Mouse (Mus musculus) embryo, embryonic 10.5 days (tissue): Measurements from ENCODE around the gene Hist1h2bh.
A peak's percentile ranks its signal among the peaks of the same experiment; 100 is the strongest.

Source experiments
- DNase-seq: peaks from one replicate; pipeline ENCODE4 v3.0.0-alpha.2; 2015; ENCODE audit warnings: low spot score

Gene Hist1h2bh

DNA sequence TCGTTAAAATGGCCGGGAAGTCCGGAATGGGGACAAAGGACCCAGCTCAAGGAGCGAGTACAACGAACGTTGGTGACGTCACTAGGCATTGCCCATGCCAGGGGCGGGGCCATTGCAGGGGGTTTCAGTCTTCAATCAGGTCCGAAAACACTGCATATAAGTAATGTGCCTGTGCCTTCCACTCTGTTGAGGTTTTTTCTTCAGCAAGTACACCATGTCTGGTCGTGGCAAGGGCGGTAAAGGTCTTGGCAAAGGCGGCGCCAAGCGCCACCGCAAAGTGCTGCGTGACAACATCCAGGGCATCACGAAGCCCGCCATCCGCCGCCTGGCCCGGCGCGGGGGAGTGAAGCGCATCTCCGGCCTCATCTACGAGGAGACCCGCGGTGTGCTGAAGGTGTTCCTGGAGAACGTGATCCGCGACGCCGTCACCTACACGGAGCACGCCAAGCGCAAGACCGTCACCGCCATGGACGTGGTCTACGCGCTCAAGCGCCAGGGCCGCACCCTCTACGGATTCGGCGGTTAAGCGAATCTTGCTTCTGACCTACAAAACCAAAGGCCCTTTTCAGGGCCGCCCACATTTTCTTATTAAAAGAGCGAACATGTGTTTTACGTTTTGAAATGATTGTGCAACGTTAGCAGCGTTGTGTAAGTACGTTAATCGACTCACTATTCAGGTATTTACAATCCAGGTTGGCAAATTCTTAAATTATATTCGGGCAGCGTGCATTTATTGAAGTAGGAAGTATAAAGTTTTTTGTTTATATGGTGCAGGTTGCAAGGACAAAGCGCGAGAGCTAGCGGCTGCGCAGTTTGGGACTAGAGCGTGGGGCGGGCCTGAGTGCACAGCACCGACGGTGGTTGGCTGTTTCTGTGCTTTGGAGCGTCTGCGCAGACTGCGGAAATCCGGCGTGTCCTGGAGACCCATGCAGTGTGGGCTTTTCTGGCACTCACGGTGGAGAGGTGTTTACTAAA is 12.0 kb downstream of the Hist1h2bh start, which contains the start of gene Hist1h4h:
Gene Hist1h4h, plus strand, starts transcription at position 150 of the 975 bp plus-strand sequence.
- DNase-seq = peak; percentile 99

DNA sequence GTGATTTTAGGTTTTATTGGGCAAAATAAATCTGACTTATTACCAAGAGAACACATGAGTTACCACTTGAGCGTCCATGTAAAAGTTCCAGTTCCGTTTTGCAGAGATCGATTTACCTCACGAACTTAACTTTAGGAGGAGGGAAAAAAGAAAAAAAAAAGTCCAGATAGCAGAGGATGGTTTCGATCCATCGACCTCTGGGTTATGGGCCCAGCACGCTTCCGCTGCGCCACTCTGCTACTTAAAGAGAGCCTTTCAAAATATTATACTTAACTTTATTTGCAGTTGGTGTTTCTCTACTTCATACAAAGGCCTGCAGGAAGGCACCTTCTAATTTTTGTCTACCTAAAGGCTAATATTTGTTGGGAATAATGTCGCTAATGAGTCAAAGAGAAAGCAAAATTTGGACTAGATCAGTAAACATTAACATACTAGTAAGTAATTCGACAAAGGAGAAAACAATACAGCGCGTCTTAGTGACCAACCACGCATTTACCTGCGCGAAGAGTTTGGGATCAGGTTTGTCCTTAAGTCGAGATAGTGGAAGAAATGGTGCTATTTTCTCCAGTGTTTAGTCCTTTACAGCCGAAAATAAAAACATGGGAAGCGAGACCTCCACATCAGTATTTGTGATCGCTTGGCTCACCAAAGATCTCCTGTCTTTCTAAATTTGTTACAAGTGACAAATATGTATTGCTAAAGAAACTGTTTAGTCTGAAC is 12.9 kb downstream of the Hist1h2bh start:
- DNase-seq = peak; percentile 83

DNA sequence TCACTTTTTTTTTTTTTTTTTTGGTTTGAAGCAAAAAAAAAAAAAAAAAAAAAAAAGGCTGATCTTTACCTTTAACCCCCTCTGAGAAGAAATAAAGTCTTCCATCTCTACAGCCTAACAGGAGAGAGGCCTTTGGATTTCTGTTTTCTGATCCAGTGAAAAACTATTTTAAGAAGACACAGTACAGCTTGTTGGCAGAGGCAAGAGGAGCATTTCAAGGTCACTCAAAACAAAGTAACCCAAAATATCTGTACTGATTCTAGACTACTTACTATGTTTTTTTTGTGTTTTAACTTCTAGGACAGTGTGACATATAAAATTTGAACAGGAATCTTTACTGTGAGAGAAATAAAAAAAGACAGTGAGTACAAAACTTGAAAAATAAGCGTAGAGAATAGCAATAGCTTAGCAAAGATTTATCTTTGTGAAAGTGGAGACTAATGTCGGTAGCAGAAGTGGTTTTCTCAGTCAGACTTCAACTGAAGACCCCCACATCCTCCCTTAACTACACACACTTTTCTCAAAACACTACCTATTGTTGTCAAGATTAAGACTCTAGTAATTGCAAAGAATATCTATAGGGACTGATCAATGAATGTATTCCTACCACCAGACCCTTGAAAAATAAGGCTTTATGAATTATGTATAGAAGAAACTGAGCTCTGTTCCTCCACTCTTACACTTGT is 13.6 kb downstream of the Hist1h2bh start:
- peak; percentile 22 for DNase-seq

DNA sequence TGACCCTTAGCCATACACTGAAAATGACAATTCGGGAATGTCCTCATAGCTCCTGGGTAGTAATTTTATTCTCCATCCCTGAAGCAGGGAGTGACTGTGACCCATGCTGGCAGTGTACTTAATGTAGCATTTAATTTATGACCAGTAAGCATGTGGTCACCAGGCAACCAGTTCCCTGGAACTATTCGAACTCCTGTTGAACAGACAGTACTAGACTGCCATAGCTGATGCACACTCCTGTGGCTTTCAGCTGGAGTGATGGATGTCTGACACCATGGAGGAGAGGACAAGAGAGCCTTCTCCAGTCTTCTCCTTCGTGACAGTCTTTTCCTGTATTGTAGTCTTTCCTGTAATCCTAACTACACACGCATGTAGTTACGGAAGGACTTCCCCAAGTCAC is 14.2 kb downstream of the Hist1h2bh start:
- peak; percentile 60 for DNase-seq

DNA sequence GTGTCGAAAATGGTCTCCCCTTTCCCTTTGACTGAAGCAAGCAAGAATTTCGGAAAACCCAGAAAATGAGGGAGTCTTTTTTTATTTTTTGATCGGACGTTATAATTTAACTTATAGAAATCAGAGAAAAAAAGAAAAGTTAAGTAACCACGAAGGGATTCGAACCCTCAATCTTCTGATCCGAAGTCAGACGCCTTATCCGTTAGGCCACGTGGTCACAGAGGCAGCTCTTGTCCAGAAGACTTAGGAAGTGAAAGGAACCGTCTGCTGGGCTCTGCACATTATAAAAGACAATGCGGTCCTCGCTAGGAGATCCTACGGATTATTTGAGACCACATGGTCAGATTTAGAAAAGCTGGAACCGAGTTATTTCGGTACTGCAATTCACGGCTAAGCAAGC is 16.9 kb downstream of the Hist1h2bh start:
- DNase-seq = peak; percentile 98

DNA sequence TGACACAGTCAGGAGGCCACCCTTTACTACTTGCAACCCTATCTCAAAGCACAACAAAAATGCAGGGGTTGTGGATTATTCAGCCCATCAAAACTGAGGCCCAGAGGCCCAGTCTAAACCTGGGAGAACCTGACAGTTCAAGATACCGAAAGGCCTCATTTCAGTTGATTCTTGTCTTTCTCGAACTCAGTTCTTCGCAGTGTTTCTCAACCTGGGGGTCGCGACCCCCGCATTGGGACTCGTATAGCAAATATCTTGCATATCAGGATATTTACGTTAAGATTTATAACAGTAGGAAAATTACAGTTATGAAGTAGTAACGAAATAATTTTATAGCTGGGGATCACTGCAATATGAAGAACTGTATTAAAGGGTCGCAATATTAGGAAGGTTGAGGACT is 17.3 kb downstream of the Hist1h2bh start:
- peak; percentile 81 for DNase-seq

DNA sequence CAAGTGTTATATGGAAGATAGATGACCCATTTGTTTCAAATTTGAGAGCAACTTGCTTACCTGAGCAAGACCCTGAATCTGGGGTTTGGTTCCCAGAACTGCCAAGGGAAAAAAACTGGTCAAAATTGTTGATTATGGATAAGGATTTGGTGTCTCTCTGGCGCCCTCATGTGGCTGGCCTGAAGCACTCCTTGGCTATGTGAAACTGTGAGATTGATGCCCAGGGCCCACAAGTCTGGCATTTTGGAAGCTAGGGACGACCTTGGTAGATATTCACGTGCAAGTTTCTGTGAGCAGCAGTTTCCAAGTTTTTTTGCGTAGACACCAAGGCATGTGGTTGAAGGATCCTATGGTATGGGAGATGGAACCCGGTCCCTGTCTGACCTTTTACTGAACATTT is 18.5 kb downstream of the Hist1h2bh start:
- DNase-seq = peak; percentile 92

DNA sequence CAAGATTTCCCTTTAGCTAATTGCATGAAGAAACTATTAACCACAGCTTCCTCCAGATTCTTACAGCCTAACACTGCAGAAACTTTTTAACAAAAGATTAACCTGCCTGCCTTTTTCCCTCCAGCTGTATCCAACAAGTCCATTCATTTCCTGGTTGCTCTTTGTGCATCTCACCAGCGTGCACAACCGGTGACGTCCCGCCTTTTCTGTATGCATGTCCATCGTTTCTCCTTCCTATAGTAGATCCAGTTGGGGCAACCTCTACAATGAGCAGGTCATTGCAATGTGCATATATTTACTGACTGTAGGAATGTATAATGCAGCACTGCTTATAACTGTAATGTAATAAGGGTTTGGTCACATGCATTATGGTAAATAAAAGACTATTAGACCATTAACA is 19.2 kb downstream of the Hist1h2bh start:
- DNase-seq = no peak

DNA sequence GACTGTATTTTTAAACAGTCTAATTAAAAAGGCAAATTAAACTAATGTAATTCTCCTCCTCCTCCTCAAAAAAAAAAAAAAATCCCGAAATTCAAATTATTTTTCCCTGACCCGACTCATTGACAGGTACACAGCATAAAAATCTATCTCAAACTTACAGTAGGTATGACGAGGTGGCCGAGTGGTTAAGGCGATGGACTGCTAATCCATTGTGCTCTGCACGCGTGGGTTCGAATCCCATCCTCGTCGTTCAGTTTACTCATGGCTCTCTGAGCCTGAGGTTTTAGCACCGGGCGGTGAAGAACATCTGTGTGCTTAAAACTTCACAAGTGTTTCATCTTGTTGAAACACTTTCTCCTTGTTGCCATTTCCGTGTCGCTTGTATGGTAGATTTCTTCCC is 21.5 kb downstream of the Hist1h2bh start:
- DNase-seq = peak; percentile 92

DNA sequence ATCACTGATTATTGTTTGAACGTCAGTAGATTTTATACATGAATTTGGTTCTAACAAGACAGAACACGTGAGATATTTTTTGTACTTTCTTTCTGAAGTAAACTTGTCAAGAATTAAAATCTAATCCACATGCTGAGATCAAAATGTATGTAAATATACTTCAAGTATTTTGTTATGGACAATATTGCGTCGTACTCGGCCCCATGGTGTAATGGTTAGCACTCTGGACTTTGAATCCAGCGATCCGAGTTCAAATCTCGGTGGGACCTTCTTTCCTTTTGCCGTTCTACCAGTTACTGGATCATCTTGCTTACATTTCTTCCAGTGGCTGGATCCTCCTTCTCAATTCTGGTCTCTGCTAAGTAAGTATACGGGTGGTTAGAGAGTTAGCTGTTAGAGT is 23.8 kb downstream of the Hist1h2bh start:
- peak; percentile 96 for DNase-seq

DNA sequence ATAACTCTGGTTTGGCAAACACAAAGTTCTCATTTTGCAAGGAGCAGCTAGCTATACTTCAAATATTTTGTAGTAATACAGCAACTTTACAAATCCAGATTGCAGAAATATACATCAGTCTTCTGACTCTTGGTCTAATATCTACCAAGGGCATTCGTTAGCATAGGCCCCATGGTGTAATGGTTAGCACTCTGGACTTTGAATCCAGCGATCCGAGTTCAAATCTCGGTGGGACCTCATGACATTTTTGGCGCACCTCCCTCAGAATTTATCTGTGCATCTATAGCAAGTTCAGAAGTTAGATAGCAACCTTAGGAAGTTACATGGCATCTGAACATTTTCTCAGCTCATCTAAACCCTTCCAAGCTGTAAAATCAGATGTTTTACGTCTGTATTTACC is 24.3 kb downstream of the Hist1h2bh start:
- DNase-seq = peak; percentile 95

DNA sequence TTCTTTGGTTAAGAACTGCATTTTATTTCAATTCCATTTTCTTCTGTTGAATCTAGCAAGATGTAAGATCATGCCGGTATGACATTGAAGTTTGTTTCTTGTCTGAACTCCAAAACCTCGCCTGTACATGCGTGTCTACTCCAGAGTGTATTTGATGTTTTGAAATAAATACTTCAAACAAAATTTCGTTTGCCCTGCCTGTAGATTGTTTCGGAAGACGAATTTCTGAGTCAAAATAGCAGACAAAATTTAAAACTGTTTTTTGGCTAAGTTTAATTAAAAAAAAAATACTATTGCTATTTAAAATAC is 24.9 kb downstream of the Hist1h2bh start:
- DNase-seq = no peak

DNA sequence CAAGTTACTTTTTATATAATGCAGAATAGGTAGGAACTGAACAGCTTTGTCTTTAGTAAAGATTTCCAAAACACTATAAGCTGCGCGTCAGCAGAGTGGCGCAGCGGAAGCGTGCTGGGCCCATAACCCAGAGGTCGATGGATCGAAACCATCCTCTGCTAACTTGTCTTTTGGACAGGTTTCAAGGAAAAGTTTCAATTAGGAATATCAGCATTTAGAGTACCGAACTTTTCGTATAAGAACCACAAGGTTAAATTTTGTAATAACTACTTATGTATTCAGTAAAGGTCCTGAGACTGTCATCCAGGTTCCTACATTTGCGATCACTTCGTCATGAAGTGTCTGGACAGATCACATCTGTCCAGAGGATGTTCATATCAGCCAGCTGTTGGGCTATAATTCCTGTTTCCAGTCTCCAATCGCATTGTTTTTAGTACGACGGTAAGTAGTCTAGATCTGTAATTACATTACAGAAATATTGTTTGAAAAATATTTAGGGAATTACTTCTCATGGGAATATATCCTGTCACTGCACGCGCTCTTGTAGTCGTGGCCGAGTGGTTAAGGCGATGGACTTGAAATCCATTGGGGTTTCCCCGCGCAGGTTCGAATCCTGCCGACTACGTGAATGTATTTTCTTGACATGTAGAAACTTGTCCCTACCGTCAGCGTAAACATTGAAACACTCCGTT is 25.4 kb downstream of the Hist1h2bh start:
- peak; percentile 93 for DNase-seq

DNA sequence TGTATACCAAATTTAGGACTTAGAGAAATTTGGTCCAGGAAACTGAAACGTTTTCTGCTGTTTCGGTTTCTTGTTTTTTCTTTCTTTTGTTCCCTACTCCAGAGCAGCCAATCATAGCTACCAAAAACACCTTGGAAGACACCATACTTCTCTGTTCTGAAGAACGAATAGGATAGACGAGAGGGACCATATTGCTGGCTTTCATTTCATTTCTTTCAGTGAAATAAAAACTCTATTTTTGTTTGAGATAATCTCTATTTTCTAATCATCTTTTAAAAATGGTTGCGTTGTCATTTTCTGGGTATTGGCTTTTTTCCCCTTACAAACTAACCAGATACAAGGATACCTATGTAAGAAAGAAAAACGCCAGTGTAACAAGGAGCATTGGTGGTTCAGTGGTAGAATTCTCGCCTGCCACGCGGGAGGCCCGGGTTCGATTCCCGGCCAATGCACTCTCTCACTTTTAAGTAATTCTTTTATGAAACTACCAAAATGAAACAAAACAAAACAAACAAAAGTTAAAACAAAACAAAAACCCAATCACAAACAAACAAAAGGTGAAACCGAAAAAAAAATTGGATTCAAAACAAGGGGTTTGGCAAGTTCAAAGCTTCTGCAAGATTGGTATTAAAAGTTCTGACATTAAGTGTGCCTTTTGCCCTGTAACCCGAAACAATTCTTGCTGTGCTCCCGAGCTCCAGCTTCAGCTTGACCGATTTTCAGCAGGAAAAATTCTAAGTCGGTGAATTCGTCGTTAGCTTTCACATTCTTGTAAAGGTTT is 26.2 kb downstream of the Hist1h2bh start:
- DNase-seq = peak; percentile 90

DNA sequence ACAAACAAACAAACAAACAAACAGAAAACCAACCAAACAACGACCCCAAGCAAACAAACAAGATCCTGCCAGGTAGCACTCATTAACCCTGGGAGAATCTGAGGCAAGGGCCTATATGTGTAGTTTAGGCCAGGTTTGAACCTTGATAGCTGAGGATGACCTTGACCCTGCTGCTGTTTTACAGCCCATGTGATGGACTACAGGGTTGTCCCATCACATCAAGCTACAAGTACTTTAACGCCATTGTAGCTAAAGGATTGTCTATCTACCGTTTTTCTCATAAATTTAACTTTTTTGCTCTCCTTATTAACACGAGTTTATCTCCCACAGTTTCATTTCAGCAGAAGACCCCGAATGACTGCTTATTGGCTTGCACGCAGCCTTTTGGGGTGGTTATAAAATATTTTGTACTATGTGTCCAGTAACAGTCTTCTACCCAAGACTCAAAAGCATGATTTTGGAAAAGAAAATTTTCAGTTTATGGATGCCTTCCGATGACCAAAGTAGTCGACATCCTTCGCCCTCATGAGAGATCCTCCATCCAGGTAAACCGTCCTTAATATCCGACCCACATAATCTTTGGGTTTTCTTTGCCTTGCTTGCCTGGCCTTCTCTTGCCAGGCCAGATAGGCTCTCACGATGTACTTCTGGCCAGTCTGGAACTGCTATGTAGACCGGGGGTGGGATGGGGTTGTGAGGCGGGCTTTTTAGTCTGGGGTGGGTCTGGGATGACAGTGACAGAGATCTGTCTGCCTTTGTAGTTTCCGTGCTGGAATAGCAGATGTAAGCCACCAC is 27.2 kb downstream of the Hist1h2bh start:
- DNase-seq = peak; percentile 52

DNA sequence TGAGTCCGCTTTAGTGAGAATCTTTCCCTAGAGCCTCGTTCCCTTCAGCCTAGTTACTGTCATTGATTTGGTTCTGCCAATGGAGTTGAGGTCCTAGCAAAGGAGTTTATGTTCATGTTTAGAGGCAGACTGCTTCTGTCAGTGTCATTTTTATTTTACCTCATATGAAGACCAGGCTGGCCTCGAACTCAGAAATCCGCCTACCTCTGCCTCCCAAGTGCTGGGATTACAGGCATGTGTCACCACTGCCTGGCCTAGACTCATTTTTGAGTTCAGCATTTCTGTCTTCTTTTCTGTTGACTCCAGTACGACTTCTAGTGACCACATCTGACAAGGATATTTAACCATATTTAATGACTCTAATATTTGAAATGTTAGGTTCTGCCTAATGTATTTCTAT is 27.9 kb downstream of the Hist1h2bh start:
- DNase-seq = no peak

DNA sequence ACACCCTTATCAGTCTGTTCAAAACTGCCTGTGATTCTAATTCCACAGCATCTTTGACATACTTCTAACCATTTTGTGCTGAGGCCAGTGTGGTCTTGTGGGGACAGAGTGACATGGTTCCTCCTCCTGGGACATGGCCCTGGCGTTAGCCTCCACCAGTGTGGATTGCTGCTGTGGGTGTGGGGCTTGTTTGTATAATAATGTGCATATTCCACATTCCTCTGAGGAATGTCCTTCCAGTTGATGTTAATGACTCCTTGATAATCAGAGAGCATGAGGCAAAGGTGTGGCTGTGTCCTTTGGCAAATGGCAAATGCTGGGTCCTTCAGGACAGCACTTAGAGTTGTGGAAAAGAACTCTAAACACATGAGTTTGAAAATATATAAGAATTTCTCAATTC is 29.7 kb downstream of the Hist1h2bh start:
- no peak for DNase-seq

DNA sequence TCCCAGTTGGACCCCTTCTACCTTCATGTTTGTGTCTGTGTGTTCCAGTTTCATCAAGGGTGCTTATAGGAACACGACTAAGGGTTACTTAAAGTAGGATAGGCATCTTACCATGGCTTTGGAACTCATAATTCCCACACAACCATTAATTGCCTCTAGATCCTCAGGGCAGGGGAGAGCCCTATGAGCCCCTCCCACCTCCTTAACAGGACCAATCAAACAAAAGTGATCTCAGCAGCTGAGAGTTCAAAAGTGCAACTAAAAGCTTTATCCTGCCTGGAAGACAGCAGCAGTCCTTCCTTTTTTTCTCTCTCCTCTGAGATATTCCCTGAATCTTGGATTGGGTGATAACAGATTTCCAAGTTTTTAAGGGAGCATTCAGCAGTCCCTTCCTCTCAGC is 33.1 kb downstream of the Hist1h2bh start:
- DNase-seq = peak; percentile 45

DNA sequence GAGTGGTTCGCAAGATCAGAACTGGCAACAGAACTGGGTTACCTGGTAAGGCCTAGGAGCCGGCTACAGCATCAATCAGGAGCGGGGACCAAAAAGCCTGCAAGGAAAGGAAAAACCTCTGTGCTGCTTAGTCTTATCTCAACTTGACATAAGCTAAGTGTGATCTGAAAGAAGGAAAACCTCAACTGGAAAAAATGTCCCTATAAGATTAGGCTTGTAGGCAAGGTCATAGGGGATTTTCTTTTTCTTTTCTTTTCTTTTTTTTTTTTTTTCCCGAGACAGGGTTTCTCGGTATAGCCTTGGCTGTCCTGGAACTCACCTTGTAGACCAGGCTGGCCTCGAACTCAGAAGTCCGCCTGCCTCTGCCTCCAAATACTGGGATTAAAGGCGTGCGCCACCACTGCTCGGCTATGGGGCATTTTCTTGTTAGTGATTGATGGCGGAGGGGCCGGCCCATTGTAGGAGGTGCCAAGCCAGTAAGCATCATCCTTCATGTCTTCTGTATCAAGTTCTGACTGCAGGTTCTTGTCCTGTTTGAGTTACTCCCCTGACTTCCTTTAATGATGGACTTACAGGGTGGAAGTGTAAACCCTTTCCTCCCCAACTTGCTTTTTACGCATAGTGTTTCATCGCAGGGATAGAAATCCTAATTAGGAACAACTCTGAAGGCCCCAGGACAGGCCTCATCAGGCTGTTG is 36.2 kb downstream of the Hist1h2bh start:
- DNase-seq = peak; percentile 77

DNA sequence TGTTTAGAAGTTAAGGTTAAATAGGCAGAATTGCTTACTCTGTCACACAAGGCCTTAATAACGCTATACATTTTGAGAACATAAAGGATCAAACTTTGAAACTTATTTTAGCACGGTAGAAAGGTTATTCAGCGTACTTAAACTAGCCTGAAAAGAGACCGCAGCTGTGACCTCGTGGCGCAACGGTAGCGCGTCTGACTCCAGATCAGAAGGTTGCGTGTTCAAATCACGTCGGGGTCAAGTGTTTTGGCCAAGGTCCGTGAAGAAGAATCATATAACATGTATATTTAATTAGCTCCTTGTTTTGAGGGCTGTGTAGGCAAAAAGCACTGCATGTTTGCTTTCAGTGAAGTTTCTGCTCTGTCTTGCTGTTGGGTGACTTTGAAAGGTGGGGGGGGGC is 36.8 kb downstream of the Hist1h2bh start:
- DNase-seq = peak; percentile 89
